Mouse (Mus musculus) embryonic fibroblast, embryonic 13.5 days (primary cell): ENCODE results near the gene Nap1l5.

Experiments used
- CTCF ChIP-seq: IDR thresholded peaks from 2 replicates; pipeline ENCODE4 v1.5.1; 2011; ENCODE audit warnings: mild to moderate bottlenecking, control low read depth, low read length, moderate library complexity, borderline replicate concordance; ENCODE audit not compliant: insufficient read depth
- POLR2A ChIP-seq: IDR thresholded peaks from 2 replicates; pipeline ENCODE4 v1.6.1; 2011; ENCODE audit warnings: low read depth, mild to moderate bottlenecking, control low read depth, low read length, moderate library complexity

DNA sequence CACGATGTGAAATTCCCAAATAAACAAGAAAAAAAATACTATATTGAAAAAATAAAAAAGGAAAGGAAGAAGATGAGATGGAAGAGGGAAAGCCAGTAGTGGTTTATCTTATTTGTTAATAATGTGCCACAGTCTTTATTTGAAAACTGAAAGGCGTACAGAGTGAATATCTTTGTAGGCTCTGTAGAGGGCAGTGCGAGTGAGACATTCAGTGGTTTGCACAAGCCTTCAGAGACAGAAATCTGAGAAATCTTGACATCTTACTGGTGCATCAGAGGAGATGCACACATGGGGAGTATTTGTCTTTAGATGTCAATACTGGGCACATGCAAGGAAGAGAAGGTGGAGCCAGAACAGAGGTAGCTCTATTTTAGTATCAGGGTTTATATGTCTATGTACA is 25.5 kb downstream of the Nap1l5 start:
- TF ChIP-seq CTCF (no peak), POLR2A (no peak)
